Mouse (Mus musculus): ENCODE measurements around the gene Pdcd6ip. TPM values are rescaled to one million over a fixed set of nuclear protein-coding genes. Genes with fewer than 3 reads are reported as not detected.

The Pdcd6ip gene
- polyA plus RNA-seq, 1 experiment from 2014 or later: 52.2 TPM

DNA sequence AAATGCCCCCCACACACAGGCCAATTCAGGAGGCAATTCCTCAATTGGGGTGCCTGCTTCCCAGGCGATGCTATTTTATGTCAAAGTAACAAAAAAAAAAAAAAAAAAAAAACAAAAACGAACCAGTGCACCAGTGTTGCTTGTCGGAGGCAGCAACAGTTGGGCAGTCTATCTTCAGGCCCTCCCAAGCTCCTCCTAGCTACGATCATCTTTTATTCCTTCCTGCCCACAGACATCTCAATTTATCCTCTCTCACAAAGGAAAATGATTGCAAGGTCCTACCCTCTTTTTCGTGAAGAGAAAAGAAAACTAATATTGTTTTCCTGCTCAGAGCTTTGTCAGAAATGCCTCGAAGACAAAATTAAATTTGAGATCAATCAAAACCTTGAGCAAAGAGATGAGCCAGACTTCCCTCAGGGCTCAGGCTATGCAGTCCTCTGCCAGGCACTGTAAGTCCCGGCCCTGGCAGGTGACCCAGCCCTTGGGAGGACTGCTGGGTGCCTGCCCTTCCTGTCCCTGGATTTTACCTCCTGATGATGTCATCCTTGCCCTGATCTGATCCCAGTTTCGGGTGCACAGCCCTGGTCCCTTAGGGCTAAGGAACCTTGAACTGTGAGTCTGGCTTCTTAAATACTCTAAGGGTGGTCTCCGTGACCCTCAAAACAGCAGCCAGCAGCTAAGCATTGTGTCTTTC, 75.6 kb downstream of the Pdcd6ip start:
- H3K9me3 ChIP-seq (replicated peaks): no peaks in the 10 kb centered on the region
- no peak overlapping the region for H3K27ac ChIP-seq (replicated peaks)
- peaks cover 5% of the 10 kb centered on the region; the same call in 1 of the 2 replicates for H3K4me1 ChIP-seq
- H3K36me3 ChIP-seq: no peaks in the 10 kb centered on the region
- WGBS: 80% methylated on average over 9 of the region's 9 CpGs
- H3K4me3 ChIP-seq: no peak overlapping the region
- DNase-seq (ENCODE audit: low spot score): no peak
- H3K27me3 ChIP-seq (ENCODE audit: low read depth, poor library complexity, severe bottlenecking): no peaks in the 10 kb centered on the region

DNA sequence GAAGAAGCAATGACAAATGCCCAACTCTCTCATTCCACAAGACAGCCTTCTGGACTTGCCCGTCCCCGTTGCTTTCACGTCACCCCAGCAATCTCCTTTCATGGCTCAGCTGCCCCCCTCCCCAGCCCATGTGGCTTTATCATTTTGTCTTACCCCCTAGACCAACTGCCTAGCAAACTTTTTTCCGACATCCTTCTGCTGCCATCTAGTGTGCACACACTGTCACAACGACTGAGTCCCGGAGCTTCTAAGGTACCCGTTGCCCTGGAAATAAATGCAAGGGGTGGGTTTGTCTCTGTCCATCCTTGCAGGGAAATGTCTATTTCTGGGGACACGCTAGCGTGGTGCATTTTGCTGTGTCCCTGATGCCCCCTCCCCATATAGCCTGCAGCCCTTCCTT, 78.4 kb downstream of the Pdcd6ip start:
- Histone ChIP-seq H3K4me1 (peaks cover 5% of the 10 kb centered on the region; the same call in 1 of the 2 replicates), H3K27ac (replicated peaks) (no peak overlapping the region), H3K36me3 (no peaks in the 10 kb centered on the region), H3K9me3 (replicated peaks) (no peaks in the 10 kb centered on the region), H3K4me3 (no peak overlapping the region), H3K27me3 (ENCODE audit: low read depth, poor library complexity, severe bottlenecking) (no peaks in the 10 kb centered on the region)
- 12% methylated on average over 9 of the region's 9 CpGs for WGBS
- peak; percentile 67 for DNase-seq (ENCODE audit: low spot score)

DNA sequence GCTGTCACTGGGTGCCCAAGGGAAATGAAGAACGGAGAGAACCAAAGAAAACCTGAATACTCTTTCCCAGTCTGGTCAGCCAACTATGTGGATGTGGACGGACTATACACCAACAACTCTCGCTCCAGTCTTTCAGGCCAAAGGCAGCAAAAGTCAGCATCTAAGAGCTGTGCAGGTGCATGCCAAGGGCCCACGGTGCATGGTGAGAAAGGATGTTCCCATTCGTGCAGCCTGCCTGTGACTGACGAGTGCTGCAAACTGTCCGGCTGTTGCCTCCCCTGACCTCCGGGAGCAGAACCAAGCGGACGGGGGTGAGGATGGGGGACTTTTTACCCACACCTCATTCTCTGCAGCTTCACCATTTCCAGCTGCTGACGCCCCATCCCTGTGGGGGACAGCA, 78.9 kb downstream of the Pdcd6ip start:
- no peak overlapping the region for H3K27ac ChIP-seq (replicated peaks)
- whole genome bisulfite sequencing: 85% methylated on average over 11 of the region's 11 CpGs

DNA sequence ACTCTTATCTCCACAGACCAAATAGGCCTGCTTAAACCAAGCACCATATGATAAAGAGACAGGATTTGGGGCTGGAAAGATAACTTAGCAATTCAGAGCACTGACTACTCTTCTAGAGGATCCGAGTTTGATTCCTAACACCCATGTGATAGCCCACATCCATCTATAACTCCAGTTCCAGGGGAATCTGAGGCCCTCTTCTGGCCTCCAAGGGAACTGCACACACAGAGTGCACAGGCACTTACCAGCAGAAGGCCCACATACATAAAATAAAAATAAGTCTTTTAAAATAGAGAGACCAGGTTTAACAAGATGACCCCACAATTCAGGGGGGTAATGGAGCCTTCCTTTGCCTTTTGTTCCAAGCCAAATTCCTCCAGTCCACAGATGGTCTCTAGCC, 79.3 kb downstream of the Pdcd6ip start:
- Histone ChIP-seq H3K9me3 (replicated peaks) (no peaks in the 10 kb centered on the region), H3K27me3 (ENCODE audit: low read depth, poor library complexity, severe bottlenecking) (no peaks in the 10 kb centered on the region), H3K4me1 (peaks cover 5% of the 10 kb centered on the region; the same call in 1 of the 2 replicates), H3K4me3 (no peak overlapping the region), H3K27ac (replicated peaks) (no peak overlapping the region), H3K36me3 (no peaks in the 10 kb centered on the region)
- no peak for DNase-seq (ENCODE audit: low spot score)
- 90% methylated on average over 1 of the region's 1 CpGs for WGBS

More for the DNA sequence above, 78.9 kb downstream of the Pdcd6ip start:
- no peaks in the 10 kb centered on the region for H3K36me3 ChIP-seq
- no peak overlapping the region for H3K4me3 ChIP-seq
- peaks cover 5% of the 10 kb centered on the region; the same call in 1 of the 2 replicates for H3K4me1 ChIP-seq
- H3K9me3 ChIP-seq (replicated peaks): no peaks in the 10 kb centered on the region
- DNase-seq (ENCODE audit: low spot score): no peak
- no peaks in the 10 kb centered on the region for H3K27me3 ChIP-seq (ENCODE audit: low read depth, poor library complexity, severe bottlenecking)

DNA sequence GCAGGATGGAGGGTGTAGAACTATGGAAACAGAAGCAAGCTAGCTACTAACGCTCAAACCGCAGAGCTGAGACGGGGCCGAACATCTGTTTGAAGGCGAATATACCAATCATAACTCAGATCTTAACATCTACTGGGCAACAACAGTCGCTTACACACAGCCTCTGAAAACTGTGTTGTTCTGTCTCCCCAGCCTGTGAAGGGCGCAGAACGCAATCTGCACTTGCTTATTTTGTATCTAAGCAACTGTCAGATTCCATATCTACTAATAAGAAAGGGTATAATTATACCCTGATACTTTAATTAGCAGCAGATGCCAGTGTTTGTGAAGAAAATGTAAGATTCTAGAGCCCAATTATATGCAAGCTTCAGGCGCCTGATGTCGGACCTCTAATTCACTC, 81.3 kb downstream of the Pdcd6ip start:
- H3K27me3 ChIP-seq (ENCODE audit: low read depth, poor library complexity, severe bottlenecking): no peaks in the 10 kb centered on the region
- DNase-seq (ENCODE audit: low spot score): no peak
- H3K36me3 ChIP-seq: no peaks in the 10 kb centered on the region
- peaks cover 5% of the 10 kb centered on the region; the same call in 1 of the 2 replicates for H3K4me1 ChIP-seq
- no peak overlapping the region for H3K4me3 ChIP-seq
- H3K9me3 ChIP-seq (replicated peaks): no peaks in the 10 kb centered on the region
- 95% methylated on average over 10 of the region's 10 CpGs for WGBS
- H3K27ac ChIP-seq (replicated peaks): no peak overlapping the region

DNA sequence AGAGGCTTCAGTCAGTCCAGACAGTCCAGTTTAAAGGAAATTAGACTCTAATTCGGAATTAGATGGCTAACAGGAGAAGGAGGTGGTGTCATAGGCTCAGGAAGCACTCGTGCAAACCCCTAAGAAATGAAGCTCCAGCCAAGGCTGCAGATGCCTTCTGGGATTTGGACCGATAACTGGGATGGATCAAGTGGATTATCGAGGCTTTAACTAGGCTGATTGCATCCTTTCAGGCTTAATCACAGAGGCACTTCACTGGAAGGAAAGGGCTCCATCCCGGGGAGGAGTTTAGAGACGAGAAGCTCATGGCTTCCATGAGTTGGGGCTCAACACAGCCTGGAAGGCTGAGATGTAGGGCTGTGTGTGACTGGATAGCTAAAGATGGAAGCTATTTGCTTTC, 84.0 kb downstream of the Pdcd6ip start:
- no peak overlapping the region for H3K4me3 ChIP-seq
- no peaks in the 10 kb centered on the region for H3K27me3 ChIP-seq (ENCODE audit: low read depth, poor library complexity, severe bottlenecking)
- H3K36me3 ChIP-seq: no peaks in the 10 kb centered on the region
- H3K27ac ChIP-seq (replicated peaks): no peak overlapping the region
- H3K4me1 ChIP-seq: no peaks in the 10 kb centered on the region
- DNase-seq (ENCODE audit: low spot score): no peak
- no peaks in the 10 kb centered on the region for H3K9me3 ChIP-seq (replicated peaks)
- WGBS: 68% methylated on average over 6 of the region's 6 CpGs

DNA sequence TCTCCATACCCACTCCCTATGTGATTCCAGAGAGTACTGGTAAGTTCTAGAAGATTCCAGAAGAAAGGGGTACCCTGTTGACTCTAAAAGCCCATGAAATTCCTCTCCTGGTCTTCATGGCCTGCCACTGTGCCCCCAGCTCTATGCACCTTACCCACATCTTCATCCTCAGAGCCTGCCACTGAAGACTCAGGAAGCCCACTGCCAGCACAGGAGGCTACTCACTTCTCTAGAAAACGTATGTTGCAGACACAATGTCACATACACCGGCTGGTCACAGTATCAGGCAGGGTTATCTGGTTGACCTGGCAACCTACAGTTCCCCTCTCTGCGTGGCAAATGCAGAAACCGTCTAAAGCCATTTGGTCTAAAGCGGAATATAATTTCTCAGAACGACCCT, 91.0 kb downstream of the Pdcd6ip start:
- no peaks in the 10 kb centered on the region for H3K27me3 ChIP-seq (ENCODE audit: low read depth, poor library complexity, severe bottlenecking)
- H3K4me1 ChIP-seq: no peaks in the 10 kb centered on the region
- H3K36me3 ChIP-seq: no peaks in the 10 kb centered on the region
- WGBS: 91% methylated on average over 6 of the region's 6 CpGs
- no peaks in the 10 kb centered on the region for H3K9me3 ChIP-seq (replicated peaks)
- no peak overlapping the region for H3K27ac ChIP-seq (replicated peaks)
- no peak for DNase-seq (ENCODE audit: low spot score)
- no peak overlapping the region for H3K4me3 ChIP-seq

DNA sequence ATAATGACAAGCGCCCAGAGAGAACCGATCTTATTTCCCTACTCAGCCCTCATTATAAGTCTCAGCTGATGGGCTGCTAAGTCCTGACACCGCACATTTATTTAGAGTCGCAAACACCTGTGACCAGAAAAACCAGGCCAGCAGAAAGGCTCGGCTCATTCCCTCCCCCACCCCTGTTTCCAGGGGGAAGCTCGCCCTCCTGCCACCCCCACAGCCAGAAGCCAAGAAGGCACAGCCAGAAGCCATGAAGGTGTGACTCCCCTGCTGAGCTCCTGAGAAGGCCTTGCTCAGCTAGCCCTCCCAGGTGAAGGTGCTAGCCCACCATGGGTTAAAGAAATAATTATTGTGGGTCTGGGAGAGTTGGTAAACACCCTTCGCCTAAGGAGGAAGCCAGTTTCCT, 97.3 kb downstream of the Pdcd6ip start:
- Histone ChIP-seq H3K4me1 (no peaks in the 10 kb centered on the region), H3K27me3 (ENCODE audit: low read depth, poor library complexity, severe bottlenecking) (no peaks in the 10 kb centered on the region), H3K4me3 (no peak overlapping the region), H3K36me3 (no peaks in the 10 kb centered on the region), H3K9me3 (replicated peaks) (no peaks in the 10 kb centered on the region), H3K27ac (replicated peaks) (no peak overlapping the region)
- DNase-seq (ENCODE audit: low spot score): no peak
- 74% methylated on average over 7 of the region's 7 CpGs for WGBS

DNA sequence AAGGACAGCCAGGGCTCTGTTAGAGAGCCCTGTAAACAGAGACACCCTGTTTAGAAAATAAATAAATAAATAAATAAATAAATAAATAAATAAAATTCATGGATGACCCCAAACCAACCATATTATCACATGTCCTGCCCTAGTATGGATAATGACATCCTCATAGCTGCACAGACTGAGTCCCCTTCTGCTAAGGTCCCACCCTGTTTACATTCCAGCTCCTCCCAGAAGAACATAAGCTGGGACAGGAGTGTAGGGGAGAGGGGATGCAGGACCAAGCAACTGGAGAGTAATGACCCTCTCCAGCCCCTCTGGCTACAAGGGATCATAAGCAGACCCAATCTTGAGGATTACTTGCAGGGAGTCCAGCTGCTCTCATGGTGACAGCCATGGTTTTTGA, 105.9 kb downstream of the Pdcd6ip start:
- DNase-seq (ENCODE audit: low spot score): no peak
- no peak overlapping the region for H3K4me3 ChIP-seq
- H3K4me1 ChIP-seq: peaks cover 4% of the 10 kb centered on the region; the same call in 1 of the 2 replicates
- no peak overlapping the region for H3K27ac ChIP-seq (replicated peaks)
- H3K9me3 ChIP-seq (replicated peaks): no peaks in the 10 kb centered on the region
- no peaks in the 10 kb centered on the region for H3K36me3 ChIP-seq
- no peaks in the 10 kb centered on the region for H3K27me3 ChIP-seq (ENCODE audit: low read depth, poor library complexity, severe bottlenecking)

Other genes starting within 250 kb of the Pdcd6ip start
- 32.9 and 44.5 TPM in 2 replicates for gene Clasp2, start 33.2 kb upstream of the Pdcd6ip start, polyA plus RNA-seq (2016; fragmentation: Nextera tagmentation; extraction: Ambion mirVana)
- gene Ubp1, start 222.7 kb upstream of the Pdcd6ip start, polyA plus RNA-seq (2016; fragmentation: Nextera tagmentation; extraction: Ambion mirVana): 35.0 and 36.2 TPM in 2 replicates